Mouse (Mus musculus): ENCODE data around the gene C3ar1.

C3ar1 gene

DNA sequence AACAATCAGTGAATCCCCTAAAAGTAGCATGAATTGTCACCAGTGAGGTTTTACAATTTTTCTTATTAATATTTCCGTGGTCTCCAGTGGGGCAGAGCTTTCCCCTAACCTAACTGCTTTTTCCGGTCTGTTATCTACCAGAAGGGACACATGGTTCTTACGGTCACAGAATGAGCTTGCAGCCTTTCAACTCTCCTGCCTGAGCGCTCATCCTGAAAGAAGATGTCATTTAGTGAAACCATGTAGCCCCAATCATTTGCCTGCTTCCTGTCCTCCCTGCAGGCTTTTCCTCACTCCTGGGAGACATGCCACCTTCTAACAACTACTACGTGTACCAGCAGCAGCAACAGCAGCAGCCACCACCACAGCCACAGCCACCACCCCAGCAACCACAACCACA, 18.4 kb downstream of the C3ar1 start:
- no peaks in the 10 kb centered on the region for H3K27me3 ChIP-seq (ENCODE audit: insufficient read depth, low read length)
- H3K4me1 ChIP-seq (replicated peaks; ENCODE audit: low read depth, low read length) = peaks cover 12% of the 10 kb centered on the region
- TF ChIP-seq POU5F1 (IDR thresholded peaks at IDR 0.05; ENCODE audit: borderline replicate concordance, low read length) = no peak
- no peak for TF ChIP-seq NANOG (IDR thresholded peaks at IDR 0.05; ENCODE audit: borderline replicate concordance, low read length)
- no peak for TF ChIP-seq CTCF (conservative IDR thresholded peaks at IDR 0.05; ENCODE audit: low read length)
- H3K4me3 ChIP-seq (replicated peaks; ENCODE audit: low read length) = no peak overlapping the region
- peaks cover 17% of the 10 kb centered on the region for H3K36me3 ChIP-seq (ENCODE audit: insufficient read depth, low read length)
- H3K9me3 ChIP-seq (ENCODE audit: low read length) = no peaks in the 10 kb centered on the region

DNA sequence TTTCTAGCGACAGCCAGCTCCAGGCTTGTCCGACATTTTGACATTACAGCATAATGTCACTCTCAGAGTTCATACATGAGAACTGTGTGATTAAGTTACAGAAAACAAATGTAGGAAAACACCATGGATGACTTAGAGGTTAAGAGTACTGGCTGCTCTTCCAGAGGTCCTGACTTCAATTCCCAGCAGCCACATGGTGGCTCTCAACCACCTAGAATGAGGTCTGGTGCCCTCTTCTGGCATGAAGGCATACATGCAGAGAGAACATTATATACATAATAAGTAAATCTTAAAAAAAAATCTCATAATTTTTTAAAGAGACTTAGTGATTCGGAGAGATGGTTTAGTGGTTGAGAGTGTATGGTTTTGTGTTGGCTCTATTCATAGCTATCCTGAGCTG, 19.0 kb downstream of the C3ar1 start:
- Histone ChIP-seq H3K4me3 (replicated peaks; ENCODE audit: low read length) (no peak overlapping the region), H3K9me3 (ENCODE audit: low read length) (no peaks in the 10 kb centered on the region), H3K36me3 (ENCODE audit: insufficient read depth, low read length) (peaks cover 17% of the 10 kb centered on the region), H3K27me3 (ENCODE audit: insufficient read depth, low read length) (no peaks in the 10 kb centered on the region), H3K4me1 (replicated peaks; ENCODE audit: low read depth, low read length) (peaks cover 17% of the 10 kb centered on the region)
- TF ChIP-seq CTCF (conservative IDR thresholded peaks at IDR 0.05; ENCODE audit: low read length) (peak; percentile 29; the same call in 1 of the 2 replicates), POU5F1 (IDR thresholded peaks at IDR 0.05; ENCODE audit: borderline replicate concordance, low read length) (no peak)

DNA sequence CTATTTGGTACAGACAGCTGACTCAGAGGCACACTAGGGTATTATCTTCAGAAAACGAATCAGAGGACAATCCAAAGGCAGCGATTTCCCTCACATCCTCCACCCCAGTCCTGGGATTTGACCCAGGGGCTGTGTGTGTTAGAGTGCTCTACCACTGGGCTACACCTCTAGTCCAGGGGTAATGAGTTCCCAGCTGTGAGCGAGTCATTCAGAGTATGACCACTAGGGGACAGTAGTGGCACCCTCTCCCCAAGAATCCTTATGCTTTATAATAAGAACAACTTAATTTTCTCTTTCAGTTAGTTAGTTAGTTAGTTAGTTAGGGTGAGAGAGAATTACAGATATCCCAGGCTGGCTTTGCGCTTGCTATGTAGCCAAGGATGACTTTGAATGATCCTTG, 21.6 kb downstream of the C3ar1 start:
- Histone ChIP-seq H3K4me3 (replicated peaks; ENCODE audit: low read length) (no peak overlapping the region), H3K27me3 (ENCODE audit: insufficient read depth, low read length) (no peaks in the 10 kb centered on the region), H3K4me1 (replicated peaks; ENCODE audit: low read depth, low read length) (peaks cover 25% of the 10 kb centered on the region), H3K36me3 (ENCODE audit: insufficient read depth, low read length) (peaks cover 12% of the 10 kb centered on the region; the same call in 1 of the 2 replicates), H3K9me3 (ENCODE audit: low read length) (no peaks in the 10 kb centered on the region)
- TF ChIP-seq POU5F1 (IDR thresholded peaks at IDR 0.05; ENCODE audit: borderline replicate concordance, low read length) = no peak
- TF ChIP-seq CTCF (conservative IDR thresholded peaks at IDR 0.05; ENCODE audit: low read length) = peak; percentile 100

DNA sequence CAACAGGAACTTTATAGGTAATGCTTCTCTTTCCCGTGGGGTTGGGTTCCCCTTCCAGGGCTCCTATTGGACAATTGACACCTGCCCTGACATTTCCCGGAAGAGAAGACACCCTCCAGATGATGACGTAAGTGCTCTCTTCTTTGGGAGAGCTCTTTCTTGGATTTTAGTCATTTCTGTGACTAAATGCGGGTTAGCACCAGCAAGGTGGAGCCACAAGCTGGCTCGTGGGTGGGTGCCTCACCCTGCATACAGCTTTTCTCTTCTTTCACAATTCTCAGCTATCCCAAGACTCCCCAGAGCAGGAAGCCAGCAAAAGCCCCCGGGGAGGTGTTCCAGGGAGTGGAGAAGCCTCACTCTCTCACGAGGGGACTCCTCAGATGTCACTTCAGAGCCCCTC, 23.1 kb downstream of the C3ar1 start:
- TF ChIP-seq POU5F1 (IDR thresholded peaks at IDR 0.05; ENCODE audit: borderline replicate concordance, low read length) (no peak), CTCF (conservative IDR thresholded peaks at IDR 0.05; ENCODE audit: low read length) (no peak), NANOG (IDR thresholded peaks at IDR 0.05; ENCODE audit: borderline replicate concordance, low read length) (no peak)
- H3K27me3 ChIP-seq (ENCODE audit: insufficient read depth, low read length) = no peaks in the 10 kb centered on the region
- no peaks in the 10 kb centered on the region for H3K9me3 ChIP-seq (ENCODE audit: low read length)
- no peak overlapping the region for H3K4me3 ChIP-seq (replicated peaks; ENCODE audit: low read length)
- H3K4me1 ChIP-seq (replicated peaks; ENCODE audit: low read depth, low read length) = peaks cover 31% of the 10 kb centered on the region
- peaks cover 4% of the 10 kb centered on the region; the same call in 1 of the 2 replicates for H3K36me3 ChIP-seq (ENCODE audit: insufficient read depth, low read length)

DNA sequence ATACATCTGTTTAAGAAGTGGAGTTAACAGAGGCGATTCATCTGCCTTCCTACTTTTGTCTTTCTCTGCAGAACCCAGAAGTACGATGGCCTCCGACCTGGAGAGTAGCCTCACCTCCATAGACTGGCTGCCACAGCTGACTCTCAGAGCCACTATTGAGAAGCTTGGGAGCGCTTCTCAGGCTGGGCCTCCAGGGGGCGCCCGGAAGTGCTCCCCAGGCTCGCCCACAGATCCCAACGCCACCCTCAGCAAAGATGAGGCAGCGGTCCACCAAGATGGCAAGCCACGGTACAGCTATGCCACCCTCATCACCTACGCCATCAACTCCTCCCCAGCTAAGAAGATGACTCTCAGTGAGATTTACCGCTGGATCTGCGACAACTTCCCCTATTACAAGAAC, 27.9 kb downstream of the C3ar1 start:
- Histone ChIP-seq H3K36me3 (ENCODE audit: insufficient read depth, low read length) (no peaks in the 10 kb centered on the region), H3K9me3 (ENCODE audit: low read length) (no peaks in the 10 kb centered on the region), H3K27me3 (ENCODE audit: insufficient read depth, low read length) (peaks cover 18% of the 10 kb centered on the region; the same call in 1 of the 2 replicates), H3K4me1 (replicated peaks; ENCODE audit: low read depth, low read length) (peaks cover 53% of the 10 kb centered on the region), H3K4me3 (replicated peaks; ENCODE audit: low read length) (no peak overlapping the region)
- no peak for TF ChIP-seq NANOG (IDR thresholded peaks at IDR 0.05; ENCODE audit: borderline replicate concordance, low read length)
- no peak for TF ChIP-seq POU5F1 (IDR thresholded peaks at IDR 0.05; ENCODE audit: borderline replicate concordance, low read length)
- TF ChIP-seq CTCF (conservative IDR thresholded peaks at IDR 0.05; ENCODE audit: low read length) = peak; percentile 77

DNA sequence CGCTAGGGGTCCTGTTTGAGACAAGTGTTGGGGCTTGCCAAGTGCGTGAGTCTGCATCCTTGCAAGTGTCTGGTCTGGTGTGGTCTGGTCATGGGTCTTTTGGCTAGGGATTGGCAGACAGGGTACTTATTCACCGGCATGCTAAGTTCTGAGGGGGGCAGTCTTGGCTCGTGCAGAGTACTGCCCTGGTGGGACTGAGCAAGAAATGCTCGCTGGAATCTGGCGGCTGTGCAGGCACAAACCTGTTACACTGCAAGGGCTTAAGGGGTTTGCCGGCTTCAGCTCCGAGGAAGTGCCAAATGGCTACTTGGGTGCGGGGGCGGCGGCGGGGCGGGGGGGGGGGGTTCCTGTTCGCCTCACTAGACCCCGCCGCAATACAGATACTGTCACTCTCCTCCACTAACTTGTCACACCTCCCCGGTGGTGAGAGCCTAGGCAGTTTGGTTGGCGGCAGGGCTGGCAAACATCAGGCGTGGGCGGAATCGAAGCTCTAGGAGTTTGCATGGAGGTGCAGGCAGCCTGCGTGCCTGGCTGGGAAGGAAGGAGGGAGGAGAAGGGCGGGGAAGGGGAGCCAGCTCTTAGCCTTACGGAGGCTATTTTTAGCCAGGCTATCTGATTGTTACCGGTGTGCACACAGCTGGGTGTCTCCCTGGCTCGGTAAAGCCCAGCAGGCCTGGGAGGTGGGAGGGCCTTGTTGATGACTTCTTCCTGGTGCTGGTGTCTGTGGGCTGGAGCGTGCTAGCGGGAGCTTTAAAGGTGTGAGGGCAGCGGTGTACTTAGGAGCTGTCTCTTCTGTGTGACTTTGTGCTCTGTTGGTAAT, 29.8 kb downstream of the C3ar1 start:
- Histone ChIP-seq H3K4me1 (replicated peaks; ENCODE audit: low read depth, low read length) (peaks cover 58% of the 10 kb centered on the region), H3K9me3 (ENCODE audit: low read length) (no peaks in the 10 kb centered on the region), H3K27me3 (ENCODE audit: insufficient read depth, low read length) (peaks cover 31% of the 10 kb centered on the region), H3K4me3 (replicated peaks; ENCODE audit: low read length) (peak overlapping the region; percentile 73), H3K36me3 (ENCODE audit: insufficient read depth, low read length) (no peaks in the 10 kb centered on the region)
- no peak for TF ChIP-seq POU5F1 (IDR thresholded peaks at IDR 0.05; ENCODE audit: borderline replicate concordance, low read length)
- TF ChIP-seq NANOG (IDR thresholded peaks at IDR 0.05; ENCODE audit: borderline replicate concordance, low read length) = no peak
- TF ChIP-seq CTCF (conservative IDR thresholded peaks at IDR 0.05; ENCODE audit: low read length) = no peak

DNA sequence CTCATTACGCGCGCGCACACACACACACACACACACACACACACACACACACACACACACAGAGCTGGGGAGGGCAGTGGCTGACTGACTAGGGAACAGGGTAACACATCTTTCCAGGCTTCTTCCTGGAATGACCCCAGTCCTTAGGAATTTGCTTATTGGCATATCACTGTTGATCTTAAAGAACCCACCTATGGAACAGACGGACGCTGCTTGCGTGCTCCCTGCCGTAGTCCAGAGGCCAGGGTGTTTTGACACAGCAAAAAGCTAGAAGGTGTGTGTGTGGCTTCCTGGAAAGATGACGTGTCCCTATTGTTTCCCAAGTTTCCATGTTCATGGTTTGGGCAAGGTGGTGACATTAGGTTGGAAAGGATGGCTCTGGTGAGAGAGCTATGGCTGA, 30.8 kb downstream of the C3ar1 start:
- Histone ChIP-seq H3K4me1 (replicated peaks; ENCODE audit: low read depth, low read length) (peaks cover 67% of the 10 kb centered on the region), H3K9me3 (ENCODE audit: low read length) (no peaks in the 10 kb centered on the region), H3K27me3 (ENCODE audit: insufficient read depth, low read length) (peaks cover 41% of the 10 kb centered on the region), H3K36me3 (ENCODE audit: insufficient read depth, low read length) (no peaks in the 10 kb centered on the region), H3K4me3 (replicated peaks; ENCODE audit: low read length) (no peak overlapping the region)
- TF ChIP-seq POU5F1 (IDR thresholded peaks at IDR 0.05; ENCODE audit: borderline replicate concordance, low read length) = no peak
- TF ChIP-seq NANOG (IDR thresholded peaks at IDR 0.05; ENCODE audit: borderline replicate concordance, low read length) = no peak
- no peak for TF ChIP-seq CTCF (conservative IDR thresholded peaks at IDR 0.05; ENCODE audit: low read length)

DNA sequence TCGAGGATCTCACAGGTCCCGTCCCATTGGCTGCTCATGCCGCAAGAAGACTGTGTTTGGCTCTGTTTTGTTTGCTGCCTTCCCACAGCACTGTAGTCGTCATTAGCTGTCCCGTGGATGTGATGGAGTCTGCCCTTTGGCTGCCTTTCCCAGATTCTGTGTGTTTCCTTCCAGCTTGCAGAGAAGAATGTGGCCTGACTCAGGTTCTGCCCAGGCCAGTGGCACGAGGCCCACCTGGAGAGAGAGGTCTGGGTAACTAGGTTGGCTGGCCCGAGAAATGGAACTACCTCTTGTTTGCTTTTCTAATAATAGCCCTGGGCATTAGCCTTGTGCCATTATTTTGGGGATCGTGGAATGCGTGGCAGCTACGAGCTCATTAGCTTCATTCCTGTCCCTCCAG, 31.9 kb downstream of the C3ar1 start:
- no peaks in the 10 kb centered on the region for H3K9me3 ChIP-seq (ENCODE audit: low read length)

DNA sequence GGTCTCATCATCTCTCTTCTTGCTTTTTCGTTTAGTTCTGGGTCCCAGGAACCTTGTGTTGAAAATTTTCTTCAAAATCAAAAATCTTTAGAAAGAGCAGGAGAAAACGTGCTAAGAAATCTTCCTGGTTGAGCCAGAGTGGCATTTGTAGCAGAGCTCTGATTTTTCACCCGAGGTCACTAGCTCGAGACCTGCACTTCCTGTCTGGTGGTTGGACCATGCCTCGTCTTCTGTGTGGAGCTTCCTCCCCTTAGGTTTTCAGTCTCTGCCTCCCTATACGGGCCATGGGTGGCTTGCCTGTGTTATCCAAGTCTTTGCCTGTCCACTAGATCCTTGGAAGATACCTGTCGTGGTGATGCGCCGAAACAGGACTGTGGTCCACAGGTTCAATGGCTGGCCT, 34.1 kb downstream of the C3ar1 start:
- no peak overlapping the region for H3K4me3 ChIP-seq (replicated peaks; ENCODE audit: low read length)
- H3K4me1 ChIP-seq (replicated peaks; ENCODE audit: low read depth, low read length) = peaks cover 66% of the 10 kb centered on the region
- peaks cover 63% of the 10 kb centered on the region for H3K27me3 ChIP-seq (ENCODE audit: insufficient read depth, low read length)
- H3K36me3 ChIP-seq (ENCODE audit: insufficient read depth, low read length) = no peaks in the 10 kb centered on the region
- no peaks in the 10 kb centered on the region for H3K9me3 ChIP-seq (ENCODE audit: low read length)
- TF ChIP-seq POU5F1 (IDR thresholded peaks at IDR 0.05; ENCODE audit: borderline replicate concordance, low read length) = no peak
- no peak for TF ChIP-seq NANOG (IDR thresholded peaks at IDR 0.05; ENCODE audit: borderline replicate concordance, low read length)

More for the DNA sequence above, 31.9 kb downstream of the C3ar1 start:
- Histone ChIP-seq H3K36me3 (ENCODE audit: insufficient read depth, low read length) (no peaks in the 10 kb centered on the region), H3K4me3 (replicated peaks; ENCODE audit: low read length) (no peak overlapping the region), H3K27me3 (ENCODE audit: insufficient read depth, low read length) (peaks cover 49% of the 10 kb centered on the region), H3K4me1 (replicated peaks; ENCODE audit: low read depth, low read length) (peaks cover 69% of the 10 kb centered on the region)
- TF ChIP-seq NANOG (IDR thresholded peaks at IDR 0.05; ENCODE audit: borderline replicate concordance, low read length) (no peak), POU5F1 (IDR thresholded peaks at IDR 0.05; ENCODE audit: borderline replicate concordance, low read length) (no peak), CTCF (conservative IDR thresholded peaks at IDR 0.05; ENCODE audit: low read length) (no peak)

Data from E14TG2a.4 (cell line).